Mouse (Mus musculus): ENCODE measurements around the gene Stx11.
A peak's percentile ranks its signal among the peaks of the same experiment; 100 is the strongest.

Stx11 gene

GRCm38 (mm10) chr10:12964151-12965075, at the start of gene Stx11:
Gene Stx11 (minus strand): TSS chr10:12964298.
- peak; percentile 76 for DNase-seq (ENCODE audit: low spot score)

- no peak for DNase-seq (ENCODE audit: low spot score)
Observed at GRCm38 (mm10) chr10:13008737-13009121, 44.6 kb upstream of the Stx11 start.

DNA sequence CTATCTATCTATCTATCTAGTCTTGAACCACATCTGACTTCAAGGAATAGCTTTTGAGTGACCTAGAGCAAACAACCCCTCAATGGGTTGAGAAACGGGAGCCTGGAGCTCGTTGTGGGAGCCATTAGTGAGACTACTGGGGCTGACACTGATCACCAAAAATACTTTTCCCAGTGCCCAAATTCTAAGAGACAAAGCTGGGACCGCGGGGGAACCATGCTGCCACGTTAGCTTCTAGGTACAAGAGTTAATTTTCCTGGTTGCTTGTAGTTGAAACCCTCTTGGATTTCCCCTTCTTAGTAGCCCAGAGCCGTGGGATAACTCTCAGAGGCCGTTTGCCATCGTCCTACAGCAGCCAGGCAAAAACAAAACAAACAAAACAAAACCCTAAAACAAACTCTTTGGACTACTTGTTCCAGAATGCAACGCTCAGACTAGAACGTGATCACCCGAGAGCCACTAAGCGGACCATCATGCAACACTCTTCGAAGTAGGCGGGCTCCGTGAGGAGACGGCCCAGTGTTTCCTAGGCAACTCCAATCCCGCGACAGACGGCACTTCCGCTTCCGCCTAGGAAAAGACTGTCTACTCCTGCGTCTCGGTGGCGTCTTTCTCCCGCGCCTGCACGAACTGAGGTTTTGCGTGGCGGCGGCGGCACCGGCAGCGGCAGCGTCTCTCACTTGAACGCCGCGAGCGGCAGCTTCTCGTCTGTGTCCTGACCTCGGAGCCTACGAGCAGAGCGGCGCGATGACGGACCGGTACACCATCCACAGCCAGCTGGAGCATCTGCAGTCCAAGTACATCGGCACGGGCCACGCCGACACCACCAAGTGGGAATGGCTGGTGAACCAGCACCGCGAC, 44.0 kb upstream of the Stx11 start:
- peak; percentile 96 for DNase-seq (ENCODE audit: low spot score)

DNA sequence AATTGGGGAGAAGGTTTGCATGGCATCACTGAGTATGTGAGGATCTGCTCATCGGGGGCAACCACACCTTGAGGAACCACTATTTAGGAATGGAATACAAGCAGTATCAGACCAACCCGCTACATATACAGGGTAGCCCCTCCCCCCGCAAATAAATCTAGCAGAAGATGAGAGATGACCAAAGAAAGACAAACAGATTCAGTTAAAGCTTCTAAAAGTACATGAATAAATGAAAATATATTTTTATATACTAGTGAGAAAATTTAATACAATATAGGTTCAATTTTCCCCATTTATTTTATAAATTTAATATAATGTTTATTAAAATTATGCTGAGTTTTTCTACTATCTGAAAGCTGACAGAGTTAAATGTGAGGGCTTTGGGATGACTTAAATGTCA, 40.9 kb upstream of the Stx11 start, which contains the start of gene Sf3b5:
Sf3b5 (plus strand) TSS at position 301 of the 400 bp plus-strand sequence.
- DNase-seq (ENCODE audit: low spot score) = no peak

GRCm38 (mm10) chr10:12996736-12997477, 32.8 kb upstream of the Stx11 start:
- peak; percentile 87 for DNase-seq (ENCODE audit: low spot score)

DNA sequence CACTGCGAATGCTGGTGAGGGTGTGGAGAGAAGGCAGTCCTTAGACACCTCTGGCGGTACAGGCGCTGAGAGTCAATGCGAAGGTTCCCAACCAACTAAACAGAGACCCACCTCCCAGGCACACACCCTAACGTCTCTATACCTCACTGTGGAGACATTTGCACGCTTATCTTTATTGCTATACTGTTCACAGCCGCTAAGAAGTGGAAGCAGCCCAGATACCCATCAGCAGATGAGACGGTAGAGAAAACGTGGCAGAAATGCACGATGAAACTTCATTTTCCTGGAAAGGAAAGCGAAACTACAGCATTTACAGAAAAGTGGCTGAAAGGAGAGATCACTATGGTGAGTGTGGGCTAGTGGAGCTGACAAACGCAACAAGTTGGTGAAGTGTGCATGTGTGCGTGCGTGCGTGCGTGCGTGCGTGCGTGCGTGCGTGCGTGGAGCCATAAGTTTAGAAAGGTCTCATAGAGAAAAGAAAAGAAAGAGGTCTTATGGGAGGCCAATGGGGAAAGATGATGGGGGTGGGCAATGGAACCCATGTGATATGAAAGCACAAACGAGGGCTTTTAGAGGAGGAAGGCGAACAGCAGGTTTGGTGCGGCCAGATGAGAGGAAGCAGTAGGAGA, 29.4 kb upstream of the Stx11 start:
- no peak for DNase-seq (ENCODE audit: low spot score)

GRCm38 (mm10) chr10:12991953-12992352, 27.9 kb upstream of the Stx11 start:
- DNase-seq (ENCODE audit: low spot score) = no peak

DNA sequence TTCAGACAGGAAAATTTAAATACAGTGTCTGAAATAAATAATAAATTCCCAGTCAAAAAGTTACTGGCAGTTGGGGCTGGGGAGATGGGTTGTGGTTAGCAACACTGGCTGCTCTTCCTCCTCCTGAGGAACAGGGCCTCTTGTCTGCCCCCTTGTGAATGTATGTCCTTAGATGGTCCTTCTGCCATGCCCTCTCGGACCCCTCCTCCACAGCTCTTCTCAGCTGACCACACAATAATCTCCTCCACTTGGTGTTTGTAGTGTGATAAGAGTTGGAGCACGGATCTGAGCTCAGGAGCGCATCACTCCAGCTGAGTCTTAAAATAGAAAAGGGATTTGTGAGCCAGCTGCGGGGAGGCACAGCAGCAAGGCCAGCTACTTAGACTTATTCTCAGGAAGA, 22.8 kb upstream of the Stx11 start:
- DNase-seq (ENCODE audit: low spot score) = no peak

GRCm38 (mm10) chr10:12986485-12986884, 22.4 kb upstream of the Stx11 start:
- no peak for DNase-seq (ENCODE audit: low spot score)

DNA sequence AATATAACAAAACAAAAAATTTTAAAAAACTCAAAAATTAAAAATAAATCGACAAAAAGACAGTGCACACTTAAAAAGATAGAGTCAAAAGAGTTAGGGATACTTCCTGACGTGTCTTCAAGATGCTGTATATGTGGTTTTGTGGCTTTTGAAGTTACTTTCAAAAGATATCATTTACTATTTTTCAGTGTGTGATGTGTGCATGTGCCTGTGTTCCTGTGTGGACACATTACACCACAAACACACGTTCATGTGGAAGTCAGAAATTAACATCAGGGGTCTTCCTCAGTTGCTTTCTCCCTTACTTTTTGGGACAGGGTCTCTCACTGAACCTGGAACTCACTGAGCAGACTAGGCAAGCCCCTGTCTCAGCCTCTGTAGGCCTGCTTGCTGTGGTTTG, 20.9 kb upstream of the Stx11 start:
- DNase-seq (ENCODE audit: low spot score) = no peak

- no peak for DNase-seq (ENCODE audit: low spot score)
Observed at GRCm38 (mm10) chr10:12983516-12983915, 19.4 kb upstream of the Stx11 start.

DNA sequence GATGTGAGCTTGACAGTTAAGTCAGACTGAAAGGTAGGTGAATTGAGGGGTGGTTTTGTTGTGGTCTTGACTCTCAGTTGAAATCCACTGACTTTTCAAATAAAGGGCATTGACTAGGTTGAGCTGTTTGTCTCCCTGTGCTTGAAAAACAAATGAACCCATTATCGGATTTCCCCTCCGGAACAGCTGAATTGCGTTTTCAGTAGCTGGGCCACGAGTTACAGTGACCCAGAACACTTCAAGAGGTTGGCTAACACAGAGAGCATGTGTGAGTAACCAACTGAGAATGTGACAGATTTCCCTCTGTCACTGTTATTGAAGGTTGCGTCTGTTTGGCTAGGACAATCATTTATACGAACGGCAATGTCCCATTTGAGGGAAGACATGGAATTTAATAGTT, 17.0 kb upstream of the Stx11 start:
- no peak for DNase-seq (ENCODE audit: low spot score)

- no peak for DNase-seq (ENCODE audit: low spot score)
Observed at GRCm38 (mm10) chr10:12977787-12978212, 13.7 kb upstream of the Stx11 start.

DNA sequence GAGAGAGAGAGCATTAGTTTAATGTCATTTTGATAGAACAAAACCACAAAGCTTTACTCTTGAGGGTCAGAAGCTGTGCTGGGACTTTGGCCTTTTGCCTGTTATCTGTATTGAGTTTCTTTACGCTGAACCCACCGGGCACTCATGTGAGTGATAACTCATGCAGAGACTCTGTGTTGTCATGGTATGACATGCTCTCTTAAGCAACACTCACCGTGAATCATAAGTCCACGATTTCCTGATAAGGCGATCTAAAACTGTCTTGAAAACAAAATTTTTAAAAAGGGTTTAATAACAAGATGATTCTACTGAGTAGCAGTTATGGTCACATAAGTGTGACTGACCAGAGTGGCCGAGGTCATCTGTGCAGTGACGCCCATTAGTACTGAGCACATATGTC, 12.5 kb upstream of the Stx11 start:
- DNase-seq (ENCODE audit: low spot score) = no peak

DNA sequence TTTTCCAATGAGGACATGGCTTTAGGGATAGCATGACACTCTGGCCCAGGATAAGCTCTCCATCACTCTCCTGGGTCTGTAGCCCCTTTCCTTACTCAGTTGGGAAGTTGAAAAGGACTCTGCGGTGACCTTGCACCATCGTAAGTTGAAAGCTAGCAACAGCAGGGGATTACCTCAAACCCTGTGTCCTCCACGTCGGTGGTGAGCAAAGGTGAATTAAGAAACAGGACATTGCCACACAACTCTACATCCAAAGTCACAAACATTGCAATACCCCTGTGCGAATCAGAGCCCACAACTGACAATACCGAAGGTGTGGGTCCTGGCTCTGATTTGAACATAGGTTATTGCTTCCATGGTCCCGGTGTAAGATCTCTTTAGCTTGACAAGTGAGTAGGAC, 11.9 kb upstream of the Stx11 start:
- no peak for DNase-seq (ENCODE audit: low spot score)

DNA sequence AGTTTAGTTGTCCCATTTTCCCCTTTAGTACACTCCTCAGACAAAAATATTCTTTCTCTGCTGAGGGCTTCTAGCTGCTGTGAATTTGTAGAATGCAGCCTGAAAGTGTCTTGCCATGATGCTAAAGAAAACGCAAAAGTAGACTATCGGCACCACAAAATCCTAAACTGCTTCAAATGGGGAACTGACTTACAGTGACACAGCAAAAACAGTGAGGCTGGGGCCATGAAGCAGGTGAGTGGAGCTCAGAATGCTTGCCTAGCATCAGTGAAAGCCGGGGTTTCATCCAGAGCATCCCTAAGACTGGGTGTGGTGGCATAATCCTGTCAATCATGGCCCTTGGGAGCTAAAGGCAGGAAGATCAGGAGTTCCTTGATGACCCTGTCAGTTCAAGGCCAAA, 11.4 kb upstream of the Stx11 start:
- DNase-seq (ENCODE audit: low spot score) = no peak

- no peak for DNase-seq (ENCODE audit: low spot score)
Observed at GRCm38 (mm10) chr10:12974572-12974971, 10.5 kb upstream of the Stx11 start.

GRCm38 (mm10) chr10:12965669-12966180, 1.6 kb upstream of the Stx11 start:
- DNase-seq (ENCODE audit: low spot score) = no peak

DNA sequence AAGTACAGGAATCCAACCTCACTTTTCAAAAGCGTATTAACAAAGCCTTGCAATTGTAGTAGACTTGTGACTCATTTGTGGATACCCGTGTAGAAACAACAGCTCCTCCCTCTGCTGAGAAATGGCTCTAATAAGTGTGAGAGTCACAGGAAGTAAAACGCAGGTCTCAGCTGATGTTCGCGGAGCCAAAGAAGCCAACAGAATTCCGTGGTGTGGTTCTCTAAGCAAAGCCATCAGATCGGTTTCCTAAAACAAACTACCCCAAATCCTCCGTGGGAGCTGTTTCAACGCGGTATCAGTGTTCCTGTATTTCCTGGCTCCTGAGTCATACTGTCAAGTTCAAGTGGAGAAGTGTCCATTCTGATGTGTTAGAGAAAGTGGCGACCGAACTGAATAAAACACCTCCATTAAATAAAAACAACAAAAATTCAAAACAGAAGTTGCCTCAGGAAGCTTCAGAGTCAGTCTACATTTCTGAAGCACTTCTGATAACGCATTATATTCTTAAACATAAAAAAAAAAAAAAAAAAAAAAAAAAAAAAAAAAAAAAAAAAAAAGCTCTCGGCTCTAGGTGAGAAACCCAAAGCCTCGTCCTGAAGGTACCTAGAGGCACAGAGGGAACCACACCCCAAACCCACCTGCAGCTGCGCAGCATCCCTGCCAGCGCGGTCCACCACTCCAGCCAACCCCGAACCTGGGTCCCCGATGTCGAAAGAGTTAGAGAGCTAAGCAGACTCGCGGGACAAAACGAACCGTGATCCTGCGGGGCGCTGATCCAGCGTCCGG, 543 bp downstream of the Stx11 start:
- DNase-seq (ENCODE audit: low spot score) = peak; percentile 67

DNA sequence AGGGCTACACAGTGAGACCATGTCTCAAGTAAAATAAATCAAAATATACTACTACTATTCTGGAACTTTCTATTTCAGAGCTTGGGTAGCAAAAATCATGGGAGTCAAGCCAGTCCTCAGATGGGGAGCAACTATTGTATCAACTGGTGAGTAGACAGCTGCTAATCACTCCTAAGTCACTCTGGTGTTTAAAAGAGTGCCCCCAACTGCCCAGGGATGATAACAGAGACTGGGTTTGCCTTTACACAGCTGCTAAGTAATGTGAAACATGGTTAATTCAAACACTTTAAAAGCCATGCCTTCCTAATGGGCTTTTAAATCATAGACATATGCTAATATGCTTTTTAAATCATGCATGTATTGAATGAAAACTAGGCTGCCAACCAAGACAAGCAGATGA, 1.9 kb downstream of the Stx11 start:
- peak; percentile 69 for DNase-seq (ENCODE audit: low spot score)

DNA sequence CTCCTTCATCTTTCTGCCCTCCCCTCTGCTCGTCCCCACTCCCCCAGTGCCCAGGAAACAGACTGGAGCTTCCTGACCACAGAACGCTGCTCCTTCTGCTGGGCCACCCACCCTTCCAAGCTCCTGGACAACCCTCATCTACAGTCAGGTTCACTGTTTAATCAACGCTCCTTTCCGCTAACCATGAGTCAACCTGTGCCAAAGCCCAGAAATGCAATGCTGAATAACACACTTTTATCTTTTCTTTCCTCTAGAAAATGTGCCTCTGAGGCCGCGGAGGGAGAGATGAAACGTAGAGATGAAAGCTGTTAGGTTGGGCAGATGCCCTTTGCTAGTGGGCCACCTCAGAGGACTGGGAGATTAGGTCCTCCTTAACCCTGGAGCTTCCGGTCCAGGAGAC, 2.6 kb downstream of the Stx11 start:
- DNase-seq (ENCODE audit: low spot score) = peak; percentile 34

Measured in c-Kit-positive CD71-positive TER-119-positive erythroid progenitor cells, embryonic 14.5 days (primary cell).